Mouse (Mus musculus) cerebellum, adult 2 months (tissue): ENCODE data around the gene Lsm11.

Experiments
- CTCF ChIP-seq: fragments of 200-500 bp; IDR thresholded peaks from 2 replicates; pipeline ENCODE4 v1.5.1; 2011; ENCODE audit warnings: low read depth, mild to moderate bottlenecking, control low read depth, low read length, moderate library complexity, borderline replicate concordance; ENCODE audit not compliant: insufficient read depth
- POLR2A ChIP-seq: fragments of 200-500 bp; IDR thresholded peaks from 2 replicates; pipeline ENCODE4 v1.6.1; 2011; ENCODE audit warnings: low read length, control low read depth, borderline replicate concordance; ENCODE audit not compliant: insufficient read depth

DNA sequence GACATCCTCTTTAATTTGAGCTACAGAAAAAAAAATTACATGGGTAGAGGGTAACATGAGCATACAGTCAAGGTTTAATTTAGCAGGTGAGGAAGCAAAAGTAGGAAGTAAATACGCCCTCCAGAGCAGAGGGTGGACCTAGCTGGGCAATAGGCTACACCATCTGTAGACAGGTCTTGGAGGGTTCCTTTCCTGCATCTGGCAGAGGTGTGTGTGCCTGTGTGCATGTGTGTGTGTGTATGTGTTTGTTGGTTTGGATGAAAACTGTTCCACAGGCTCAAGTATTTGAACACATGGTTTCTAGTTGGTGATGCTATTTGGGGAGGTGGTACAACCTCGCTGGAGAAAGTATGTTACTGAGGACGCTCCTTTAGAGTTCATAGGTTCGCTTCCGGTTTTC, 28.9 kb upstream of the Lsm11 start:
- TF ChIP-seq CTCF (no peak), POLR2A (no peak)
